Comparison of ENCODE assay signal across 12 mouse cellular contexts in the genomic region with DNA sequence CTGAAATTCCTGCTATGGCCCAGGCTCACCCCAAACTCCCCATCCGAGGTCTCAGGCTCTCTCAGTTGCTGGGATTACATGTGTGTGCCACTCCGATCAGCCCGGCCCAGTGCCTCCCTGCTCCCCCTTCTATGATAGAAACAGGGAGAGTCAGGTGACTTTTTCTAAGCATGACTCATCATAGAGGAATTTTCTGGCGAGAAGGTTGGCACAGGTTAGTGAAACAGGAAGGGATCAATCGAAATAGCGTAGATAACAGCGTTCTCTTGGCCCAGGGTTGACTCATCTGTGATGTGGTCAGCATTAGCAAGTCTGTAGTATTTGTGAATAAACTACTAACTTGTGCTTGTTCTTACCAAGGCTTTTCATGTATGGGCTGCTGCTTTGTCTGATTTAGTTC. TPM values are rescaled to one million over a fixed set of nuclear protein-coding genes. Genes with fewer than 3 reads are reported as not detected.
A peak's percentile ranks its signal among the peaks of the same experiment; 100 is the strongest.
DNase-seq lines count a peak whose midpoint lies in the region; ATAC-seq lines count a peak whose summit lies in the region.
"Had no signal": no experiment of that assay in that cellular context is flagged by ENCODE, and none has a peak within 500 bp of the region (broad histone marks: within the 10 kb centered on the region; RNA-seq: fewer than 3 reads in every experiment).

No protein-coding gene starts in this region.

- H3K9ac ChIP-seq in liver, embryonic 16.5 days (ENCODE audit: low read depth, low read length), result no peak overlapping the region
- H3K9ac ChIP-seq: embryonic facial prominence, embryonic 13.5 days; neural tube, embryonic 12.5 days had no signal

- no peaks in the 10 kb centered on the region for H3K27me3 ChIP-seq in liver, embryonic 16.5 days (ENCODE audit: control insufficient read depth, insufficient read depth, low read depth, low read length)
- H3K27me3 ChIP-seq: embryonic facial prominence, embryonic 13.5 days; neural tube, embryonic 12.5 days had no signal

- H3K4me1 ChIP-seq in liver, embryonic 16.5 days (ENCODE audit: control insufficient read depth, low read depth, low read length), result peaks cover 2% of the 10 kb centered on the region; the same call in 1 of the 2 replicates

- no peaks in the 10 kb centered on the region for H3K9me3 ChIP-seq in liver, embryonic 16.5 days (replicated peaks; ENCODE audit: control insufficient read depth, low read length)
- H3K9me3 ChIP-seq: embryonic facial prominence, embryonic 13.5 days; neural tube, embryonic 12.5 days had no signal

- peak; percentile 68 for ATAC-seq in liver, embryonic 16.5 days (ENCODE audit: low read depth)

- H3K4me3 ChIP-seq in liver, embryonic 16.5 days (ENCODE audit: low read depth, low read length), result no peak overlapping the region
- H3K4me3 ChIP-seq: embryonic facial prominence, embryonic 13.5 days; neural tube, embryonic 12.5 days had no signal

- WGBS in liver, embryonic 16.5 days (ENCODE audit: insufficient replicate concordance), result 28% methylated on average over 7 of the region's 7 CpGs

- DNase-seq in adrenal gland, adult (ENCODE audit: inconsistent age in 2 of 2, low spot score in 1 of 2), result peak; percentile 16 to 71
- no peak for DNase-seq in adrenal gland, postnatal 10 days
- DNase-seq in urinary bladder, postnatal 25 days (ENCODE audit: low spot score), result peak; percentile 7
- DNase-seq in urinary bladder, postnatal 10 days (ENCODE audit: low spot score), result no peak
- no peak for DNase-seq in layer of hippocampus, postnatal 14 days (ENCODE audit: low spot score in 2 of 2)
- DNase-seq in right cerebral cortex, postnatal 14 days, result no peak
- DNase-seq in spleen, postnatal 10 days (ENCODE audit: low spot score in 2 of 2), result no peak
- DNase-seq: layer of hippocampus, postnatal 36 days; right cerebral cortex, postnatal 25 days had no signal

- H3K36me3 ChIP-seq in liver, embryonic 16.5 days (ENCODE audit: control insufficient read depth, insufficient read depth), result no peaks in the 10 kb centered on the region
- H3K36me3 ChIP-seq: embryonic facial prominence, embryonic 13.5 days; neural tube, embryonic 12.5 days had no signal

- H3K4me2 ChIP-seq in liver, embryonic 16.5 days (ENCODE audit: low read depth, low read length), result no peak overlapping the region
- H3K4me2 ChIP-seq: embryonic facial prominence, embryonic 13.5 days; neural tube, embryonic 12.5 days had no signal

- H3K27ac ChIP-seq in liver, embryonic 16.5 days (ENCODE audit: low read length), result no peak overlapping the region
- H3K27ac ChIP-seq: embryonic facial prominence, embryonic 13.5 days; neural tube, embryonic 12.5 days had no signal

RNA-seq across cellular contexts. Expression of a gene that starts 16.7 kb away (rescaled TPM):
- total RNA-seq in adrenal gland, postnatal 10 days (2021), result 10 to 100 TPM; 21.0 to 24.7 TPM
- 21.3 and 23.2 TPM in 2 replicates for polyA plus RNA-seq in liver, embryonic 16.5 days (2015; fragmentation: Nextera tagmentation; extraction: Ambion mirVana)
- 10 to 100 TPM; 61.4 to 61.8 TPM for total RNA-seq in layer of hippocampus, postnatal 14 days (2021)

RNA-seq across cellular contexts. Expression of a gene that starts 59.0 kb away (rescaled TPM):
- total RNA-seq in adrenal gland, postnatal 10 days (2021), result 10 to 100 TPM; 17.4 to 36.3 TPM
- 7.6 and 9.9 TPM in 2 replicates for polyA plus RNA-seq in liver, embryonic 16.5 days (2015; fragmentation: Nextera tagmentation; extraction: Ambion mirVana)
- 10 to 100 TPM in 1 of 2 experiments, 1 to 10 TPM in 1; 8.8 to 10.8 TPM for total RNA-seq in layer of hippocampus, postnatal 14 days (2021)

Comparison
In these comparisons a context has a peak if more than half of its experiments do, and no peak if none do; other contexts are left out.
1. DNase-seq: peak in adrenal gland, adult (2 of 2) and urinary bladder, postnatal 25 days (single experiment); none in adrenal gland, postnatal 10 days (single experiment), urinary bladder, postnatal 10 days (single experiment), layer of hippocampus, postnatal 14 days (0 of 2), right cerebral cortex, postnatal 14 days (single experiment) and spleen, postnatal 10 days (0 of 2).